Mouse (Mus musculus): ENCODE results near the gene Corin. TPM values are rescaled to one million over a fixed set of nuclear protein-coding genes. Genes with fewer than 3 reads are reported as not detected.

Corin gene
- polyA plus RNA-seq, 1 experiment from 2014 or later = 16.2 TPM

DNA sequence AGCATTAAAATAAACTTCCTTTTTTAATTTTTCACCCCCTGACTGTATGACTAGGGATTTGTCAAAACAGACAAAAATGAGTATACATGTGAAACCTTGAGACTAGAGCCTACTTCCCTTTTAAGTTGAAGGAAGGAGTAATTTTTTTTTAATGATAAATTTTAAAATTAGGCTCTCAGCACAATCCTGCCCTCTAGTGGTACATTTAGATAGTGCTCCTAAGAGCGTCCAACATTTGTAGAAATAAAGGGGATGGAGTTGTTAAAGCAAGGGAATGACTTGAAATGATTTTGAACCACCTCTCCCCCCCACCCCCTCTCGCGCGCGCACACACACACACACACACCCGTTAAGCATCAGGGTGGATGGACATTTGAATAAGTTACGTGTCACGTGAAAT is 234.6 kb downstream of the Corin start:
- Histone ChIP-seq H3K9me3 (replicated peaks) (no peaks in the 10 kb centered on the region), H3K4me3 (no peak overlapping the region), H3K9ac (no peak overlapping the region), H3K4me2 (replicated peaks) (no peak overlapping the region), H3K36me3 (no peaks in the 10 kb centered on the region), H3K27ac (no peak overlapping the region), H3K27me3 (no peaks in the 10 kb centered on the region), H3K4me1 (no peaks in the 10 kb centered on the region)
- WGBS = 57% methylated on average over 8 of the region's 8 CpGs
- ATAC-seq (ENCODE audit: low FRiP score) = no peak

- no peaks in the 10 kb centered on the region for H3K36me3 ChIP-seq
- no peak overlapping the region for H3K9ac ChIP-seq
- no peak for ATAC-seq (ENCODE audit: low FRiP score)
- H3K27me3 ChIP-seq = no peaks in the 10 kb centered on the region
- H3K9me3 ChIP-seq (replicated peaks) = no peaks in the 10 kb centered on the region
- no peak overlapping the region for H3K27ac ChIP-seq
- H3K4me2 ChIP-seq (replicated peaks) = no peak overlapping the region
- 87% methylated on average over 10 of the region's 10 CpGs for WGBS
- H3K4me3 ChIP-seq = no peak overlapping the region
- no peaks in the 10 kb centered on the region for H3K4me1 ChIP-seq
Observed at GRCm38 (mm10) chr5:72269204-72269603, 235.1 kb downstream of the Corin start.

DNA sequence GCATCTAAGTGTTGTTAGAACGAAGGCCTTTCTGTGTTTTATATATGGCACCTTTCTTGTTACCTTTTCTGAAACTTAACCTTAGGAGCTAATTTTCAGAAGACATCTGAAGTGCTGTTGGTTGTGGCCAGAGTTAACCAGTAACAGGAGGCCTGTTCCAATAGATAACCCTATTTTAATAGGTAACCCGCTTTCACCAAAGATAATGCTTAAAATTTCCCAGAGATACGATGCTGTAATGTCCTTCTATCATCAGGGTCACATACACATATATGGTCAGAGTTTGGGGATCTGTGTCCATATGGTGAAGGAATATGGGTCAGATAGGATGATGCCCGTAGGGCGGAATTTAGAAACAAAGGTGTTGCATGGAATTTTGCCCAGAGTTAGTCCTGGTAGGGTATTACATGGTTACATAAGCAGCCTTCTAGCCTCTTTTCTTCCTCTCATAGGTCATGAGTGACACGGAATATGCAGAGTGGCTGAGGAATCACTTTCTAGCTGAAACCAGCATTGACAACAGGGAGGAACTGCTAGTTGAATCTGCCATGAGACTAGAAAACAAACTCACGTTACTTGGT is 237.2 kb downstream of the Corin start:
- Histone ChIP-seq H3K27me3 (no peaks in the 10 kb centered on the region), H3K9ac (no peak overlapping the region), H3K36me3 (no peaks in the 10 kb centered on the region), H3K27ac (no peak overlapping the region), H3K4me3 (no peak overlapping the region), H3K9me3 (replicated peaks) (no peaks in the 10 kb centered on the region), H3K4me1 (no peaks in the 10 kb centered on the region), H3K4me2 (replicated peaks) (no peak overlapping the region)
- no peak for ATAC-seq (ENCODE audit: low FRiP score)
- 92% methylated on average over 7 of the region's 7 CpGs for WGBS

DNA sequence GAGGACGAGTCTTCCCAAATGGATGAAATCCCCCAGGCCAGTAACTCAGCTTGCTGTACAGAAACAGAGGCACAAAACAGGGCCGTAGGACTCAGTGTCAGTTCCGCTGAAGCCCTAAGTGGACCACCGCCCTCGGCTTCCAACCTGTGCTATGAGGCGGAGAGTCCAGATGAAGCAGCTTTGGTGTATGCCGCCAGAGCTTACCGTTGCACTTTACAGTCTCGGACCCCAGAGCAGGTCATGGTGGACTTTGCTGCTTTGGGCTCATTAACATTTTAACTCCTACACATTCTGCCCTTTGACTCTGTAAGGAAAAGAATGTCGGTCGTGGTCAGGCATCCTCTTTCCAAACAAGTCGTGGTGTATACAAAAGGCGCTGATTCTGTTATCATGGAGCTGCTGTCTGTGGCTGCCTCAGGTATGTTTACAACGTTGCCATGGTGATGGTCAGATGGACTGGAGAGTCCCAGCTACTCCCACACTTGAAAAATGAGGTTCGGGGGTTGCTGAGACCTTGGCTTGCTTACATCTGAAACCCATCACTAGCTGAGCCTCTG is 240.0 kb downstream of the Corin start:
- H3K36me3 ChIP-seq = no peaks in the 10 kb centered on the region
- ATAC-seq (ENCODE audit: low FRiP score) = no peak
- H3K4me2 ChIP-seq (replicated peaks) = no peak overlapping the region
- no peak overlapping the region for H3K4me3 ChIP-seq
- no peaks in the 10 kb centered on the region for H3K9me3 ChIP-seq (replicated peaks)
- no peaks in the 10 kb centered on the region for H3K27me3 ChIP-seq
- no peak overlapping the region for H3K27ac ChIP-seq
- WGBS = 69% methylated on average over 15 of the region's 15 CpGs
- no peaks in the 10 kb centered on the region for H3K4me1 ChIP-seq
- no peak overlapping the region for H3K9ac ChIP-seq

- H3K36me3 ChIP-seq = no peaks in the 10 kb centered on the region
- WGBS = 82% methylated on average over 3 of the region's 3 CpGs
- no peaks in the 10 kb centered on the region for H3K27me3 ChIP-seq
- H3K4me1 ChIP-seq = no peaks in the 10 kb centered on the region
- no peak for ATAC-seq (ENCODE audit: low FRiP score)
- H3K4me3 ChIP-seq = no peak overlapping the region
- H3K4me2 ChIP-seq (replicated peaks) = no peak overlapping the region
- no peak overlapping the region for H3K9ac ChIP-seq
- H3K9me3 ChIP-seq (replicated peaks) = no peaks in the 10 kb centered on the region
- H3K27ac ChIP-seq = no peak overlapping the region
Observed at GRCm38 (mm10) chr5:72261802-72262324, 242.4 kb downstream of the Corin start.

- Histone ChIP-seq H3K27ac (no peak overlapping the region), H3K4me3 (no peak overlapping the region), H3K4me2 (replicated peaks) (no peak overlapping the region), H3K9ac (no peak overlapping the region), H3K9me3 (replicated peaks) (no peaks in the 10 kb centered on the region), H3K4me1 (no peaks in the 10 kb centered on the region), H3K27me3 (no peaks in the 10 kb centered on the region), H3K36me3 (no peaks in the 10 kb centered on the region)
- 87% methylated on average over 3 of the region's 3 CpGs for WGBS
- ATAC-seq (ENCODE audit: low FRiP score) = no peak
Observed at GRCm38 (mm10) chr5:72259298-72259621, 245.0 kb downstream of the Corin start.

DNA sequence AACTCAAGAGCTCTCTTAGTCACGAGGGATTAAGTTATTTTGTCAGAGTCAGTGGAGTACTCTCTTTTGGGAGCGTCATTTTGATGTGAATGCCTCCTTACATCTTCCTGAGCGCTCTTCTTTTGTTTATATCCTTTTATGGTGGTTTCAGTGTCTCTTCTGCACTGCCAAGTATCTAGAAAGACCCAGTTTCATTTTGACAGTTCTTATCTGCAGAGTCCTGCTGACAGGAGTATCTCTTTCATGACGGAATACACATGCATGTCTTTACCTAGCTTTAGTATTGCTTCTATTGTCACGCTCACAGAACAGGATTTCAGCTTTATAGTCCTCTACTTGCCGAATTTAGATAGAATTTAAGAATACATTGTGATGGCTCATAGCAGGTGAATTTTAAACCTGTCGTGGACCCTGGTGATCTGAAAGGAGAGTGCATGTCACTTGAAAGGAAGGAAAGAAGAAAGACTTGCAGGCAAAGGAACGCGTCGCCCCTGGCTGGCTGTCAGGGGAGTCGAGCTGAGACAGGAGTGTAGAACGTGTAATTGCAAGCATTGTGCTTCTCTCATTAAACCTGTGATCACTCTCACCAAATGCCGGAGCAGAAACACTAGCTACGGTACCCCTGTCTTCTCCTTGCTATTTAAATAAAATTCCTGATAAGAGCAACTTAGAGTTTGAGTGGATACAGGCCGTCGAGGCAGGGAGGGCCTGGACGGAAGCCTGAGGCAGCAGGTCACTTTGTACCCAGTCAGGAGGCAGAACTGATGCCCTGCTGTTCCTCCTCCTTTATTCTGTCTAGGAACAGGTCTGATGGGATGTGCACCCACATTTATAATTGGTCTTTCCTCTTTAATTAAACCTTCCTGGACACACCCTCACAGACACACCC is 245.6 kb downstream of the Corin start:
- no peak overlapping the region for H3K4me3 ChIP-seq
- H3K9me3 ChIP-seq (replicated peaks) = no peaks in the 10 kb centered on the region
- H3K36me3 ChIP-seq = no peaks in the 10 kb centered on the region
- H3K4me1 ChIP-seq = no peaks in the 10 kb centered on the region
- ATAC-seq (ENCODE audit: low FRiP score) = no peak
- no peak overlapping the region for H3K4me2 ChIP-seq (replicated peaks)
- WGBS = 90% methylated on average over 17 of the region's 17 CpGs
- no peak overlapping the region for H3K27ac ChIP-seq
- no peaks in the 10 kb centered on the region for H3K27me3 ChIP-seq
- H3K9ac ChIP-seq = no peak overlapping the region

GRCm38 (mm10) chr5:72257084-72257483 is 247.2 kb downstream of the Corin start:
- H3K4me1 ChIP-seq = no peaks in the 10 kb centered on the region
- no peaks in the 10 kb centered on the region for H3K36me3 ChIP-seq
- WGBS = 90% methylated on average over 10 of the region's 10 CpGs
- no peak for ATAC-seq (ENCODE audit: low FRiP score)
- H3K27me3 ChIP-seq = no peaks in the 10 kb centered on the region
- H3K9ac ChIP-seq = no peak overlapping the region
- H3K4me2 ChIP-seq (replicated peaks) = no peak overlapping the region
- H3K4me3 ChIP-seq = no peak overlapping the region
- H3K27ac ChIP-seq = no peak overlapping the region
- no peaks in the 10 kb centered on the region for H3K9me3 ChIP-seq (replicated peaks)

- Histone ChIP-seq H3K9me3 (replicated peaks) (no peaks in the 10 kb centered on the region), H3K36me3 (no peaks in the 10 kb centered on the region), H3K27ac (no peak overlapping the region), H3K4me1 (no peaks in the 10 kb centered on the region), H3K4me2 (replicated peaks) (no peak overlapping the region), H3K27me3 (no peaks in the 10 kb centered on the region), H3K4me3 (no peak overlapping the region), H3K9ac (no peak overlapping the region)
- no peak for ATAC-seq (ENCODE audit: low FRiP score)
- 88% methylated on average over 10 of the region's 10 CpGs for WGBS
Observed at GRCm38 (mm10) chr5:72254958-72255357, 249.3 kb downstream of the Corin start.

- H3K9ac ChIP-seq = no peak overlapping the region
- WGBS = 92% methylated on average over 1 of the region's 1 CpGs
- no peaks in the 10 kb centered on the region for H3K27me3 ChIP-seq
- H3K36me3 ChIP-seq = no peaks in the 10 kb centered on the region
- no peak for ATAC-seq (ENCODE audit: low FRiP score)
- no peak overlapping the region for H3K4me2 ChIP-seq (replicated peaks)
- H3K4me1 ChIP-seq = no peaks in the 10 kb centered on the region
- H3K27ac ChIP-seq = no peak overlapping the region
- H3K9me3 ChIP-seq (replicated peaks) = no peaks in the 10 kb centered on the region
- no peak overlapping the region for H3K4me3 ChIP-seq
Observed at GRCm38 (mm10) chr5:72250180-72250579, 254.1 kb downstream of the Corin start.

All from hindbrain, embryonic 12.5 days (tissue).